Mouse (Mus musculus) WW6 (cell line): ENCODE measurements at regions not wholly inside any gene's neighbourhood (a gene's known extent, or its start where the extent isn't known, plus 50 kb on each side); places are given as distances from the start of the nearest gene placed in this dataset.

Experiments used
- DNase-seq: peaks from one replicate; pipeline ENCODE4 v3.0.0-alpha.2; 2013; ENCODE audit warnings: low read depth, low spot score

GRCm38 (mm10) chr7:78123386-78123785 is 614.4 kb downstream of the Ntrk3 start:
- DNase-seq = no peak

- no peak for DNase-seq
These were observed 616.7 kb downstream of the Ntrk3 start for GRCm38 (mm10) chr7:78121151-78121486.

- no peak for DNase-seq
These were observed 617.2 kb downstream of the Ntrk3 start for GRCm38 (mm10) chr7:78120462-78121150.

GRCm38 (mm10) chr7:78119809-78120208 is 618.0 kb downstream of the Ntrk3 start:
- DNase-seq = no peak

GRCm38 (mm10) chr7:78111291-78111690 is 626.5 kb downstream of the Ntrk3 start:
- no peak for DNase-seq

- no peak for DNase-seq
These were observed 634.1 kb downstream of the Ntrk3 start for GRCm38 (mm10) chr7:78103536-78104279.

- no peak for DNase-seq
These were observed 635.4 kb downstream of the Ntrk3 start for GRCm38 (mm10) chr7:78102396-78102795.

- DNase-seq = no peak
These were observed 651.2 kb downstream of the Ntrk3 start for GRCm38 (mm10) chr7:78086566-78087008.

GRCm38 (mm10) chr7:78085783-78086565 is 651.8 kb downstream of the Ntrk3 start:
- no peak for DNase-seq

- DNase-seq = no peak
These were observed 658.1 kb downstream of the Ntrk3 start for GRCm38 (mm10) chr7:78079708-78080107.

- no peak for DNase-seq
These were observed 666.7 kb downstream of the Ntrk3 start for GRCm38 (mm10) chr7:78071131-78071530.

GRCm38 (mm10) chr7:78061631-78062030 is 676.2 kb downstream of the Ntrk3 start:
- DNase-seq = no peak

- DNase-seq = no peak
These were observed 688.2 kb downstream of the Ntrk3 start for GRCm38 (mm10) chr7:78049606-78050005.

- no peak for DNase-seq
These were observed 692.4 kb downstream of the Ntrk3 start for GRCm38 (mm10) chr7:78045456-78045855.

- no peak for DNase-seq
These were observed 706.8 kb downstream of the Ntrk3 start for GRCm38 (mm10) chr7:78031032-78031431.

- no peak for DNase-seq
These were observed 710.7 kb downstream of the Ntrk3 start for GRCm38 (mm10) chr7:78026992-78027615.

GRCm38 (mm10) chr7:78023591-78023990 is 714.2 kb downstream of the Ntrk3 start:
- DNase-seq = no peak

GRCm38 (mm10) chr7:78023075-78023474 is 714.7 kb downstream of the Ntrk3 start:
- DNase-seq = no peak

- no peak for DNase-seq
These were observed 724.2 kb downstream of the Ntrk3 start for GRCm38 (mm10) chr7:78013631-78014030.

- no peak for DNase-seq
These were observed 734.7 kb downstream of the Ntrk3 start for GRCm38 (mm10) chr7:78003086-78003485.

GRCm38 (mm10) chr7:77993840-77994239 is 744.0 kb downstream of the Ntrk3 start:
- DNase-seq = no peak

GRCm38 (mm10) chr7:77990150-77990549 is 747.7 kb downstream of the Ntrk3 start:
- no peak for DNase-seq
